Mouse (Mus musculus): ENCODE data around the gene Dusp5.

Dusp5 gene

DNA sequence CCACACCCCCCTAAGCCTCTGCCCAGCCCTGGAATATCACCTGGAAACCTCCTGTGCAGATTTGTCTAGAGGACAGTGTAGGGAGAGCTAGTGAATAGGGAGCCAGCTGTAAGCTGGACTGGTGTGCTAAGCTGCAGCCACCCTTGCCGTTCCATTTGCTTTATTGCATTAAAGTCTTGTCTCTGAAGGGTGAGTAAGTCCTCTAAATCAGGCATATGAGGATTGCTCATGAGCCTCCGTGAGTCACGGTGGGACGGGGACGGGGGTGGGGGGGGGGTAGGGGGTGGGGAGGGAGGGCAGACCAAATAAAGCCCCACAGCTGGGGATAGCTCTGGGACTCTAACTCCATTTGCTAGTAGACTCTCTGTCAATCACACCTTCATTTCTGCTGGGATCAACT is 14.7 kb downstream of the Dusp5 start:
- DNase-seq (ENCODE audit: low read depth, low spot score): no peak

DNA sequence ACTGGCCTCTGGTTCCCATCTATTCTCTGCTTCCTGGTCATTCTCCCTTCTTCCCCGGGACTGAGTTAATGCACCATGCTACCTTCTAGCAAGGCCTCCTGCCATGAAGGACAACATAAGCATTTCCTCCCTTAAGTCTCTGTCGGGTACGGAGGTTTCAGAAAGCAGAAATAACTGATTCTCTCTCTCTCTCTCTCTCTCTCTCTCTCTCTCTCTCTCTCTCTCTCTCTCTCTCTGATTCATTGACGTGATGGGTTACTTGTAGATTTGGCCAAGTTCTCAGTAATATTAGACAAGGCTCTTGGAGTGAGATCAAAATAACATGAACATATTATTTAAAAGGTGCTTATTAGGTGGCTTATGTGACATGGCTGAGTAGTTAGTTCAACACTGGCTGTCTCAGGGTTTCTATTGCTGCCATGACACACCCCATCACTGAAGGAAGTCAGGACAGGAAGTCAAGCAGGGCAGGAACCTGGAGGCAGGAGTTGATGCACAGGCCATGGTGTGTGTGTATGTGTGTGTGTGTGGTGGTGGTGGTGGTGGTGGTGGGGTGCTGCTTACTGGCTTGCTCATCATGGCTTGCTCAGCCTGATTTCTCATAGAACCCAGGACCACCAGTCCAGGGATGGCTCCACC is 16.1 kb downstream of the Dusp5 start:
- no peak for DNase-seq (ENCODE audit: low read depth, low spot score)

DNA sequence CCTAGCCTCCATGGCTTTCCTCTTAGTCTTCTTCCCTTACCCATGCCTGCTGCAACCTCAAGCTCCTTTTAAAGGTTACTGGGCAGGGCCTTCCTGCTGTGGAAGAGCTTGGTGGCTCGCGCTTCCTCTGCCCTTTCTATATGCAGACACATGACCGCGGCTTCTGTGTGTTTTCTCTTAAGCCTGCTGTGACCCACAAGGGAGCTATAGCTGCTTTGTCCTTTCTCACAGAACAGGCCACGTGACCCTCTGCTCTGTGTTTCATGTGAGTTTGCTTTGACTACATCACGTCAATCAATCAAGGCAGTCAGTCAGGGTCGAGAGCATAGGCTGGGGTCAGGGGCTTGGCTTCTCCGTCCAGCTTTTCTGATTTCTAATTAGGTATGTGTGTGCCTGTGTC is 18.7 kb downstream of the Dusp5 start:
- no peak for DNase-seq (ENCODE audit: low read depth, low spot score)

DNA sequence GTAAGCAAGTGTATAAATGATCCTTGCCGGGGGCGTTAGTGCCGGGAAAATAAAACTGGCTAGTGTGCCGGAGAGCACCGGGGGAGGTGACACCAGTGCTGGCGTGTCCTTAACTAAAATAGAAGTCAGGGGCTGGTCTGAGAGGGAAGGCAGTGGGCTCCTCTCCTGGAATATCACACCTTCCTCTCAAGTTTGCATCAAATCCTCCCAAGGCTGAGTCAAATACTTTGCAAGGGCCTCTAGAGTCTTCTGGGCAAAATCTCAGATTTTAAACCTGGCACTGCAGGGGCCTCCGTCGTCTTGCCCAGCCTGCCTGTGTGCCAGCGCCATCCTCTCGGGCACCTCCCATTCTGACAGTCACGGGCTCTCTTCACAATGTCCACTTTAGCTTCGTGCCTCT is 22.1 kb downstream of the Dusp5 start:
- no peak for DNase-seq (ENCODE audit: low read depth, low spot score)

DNA sequence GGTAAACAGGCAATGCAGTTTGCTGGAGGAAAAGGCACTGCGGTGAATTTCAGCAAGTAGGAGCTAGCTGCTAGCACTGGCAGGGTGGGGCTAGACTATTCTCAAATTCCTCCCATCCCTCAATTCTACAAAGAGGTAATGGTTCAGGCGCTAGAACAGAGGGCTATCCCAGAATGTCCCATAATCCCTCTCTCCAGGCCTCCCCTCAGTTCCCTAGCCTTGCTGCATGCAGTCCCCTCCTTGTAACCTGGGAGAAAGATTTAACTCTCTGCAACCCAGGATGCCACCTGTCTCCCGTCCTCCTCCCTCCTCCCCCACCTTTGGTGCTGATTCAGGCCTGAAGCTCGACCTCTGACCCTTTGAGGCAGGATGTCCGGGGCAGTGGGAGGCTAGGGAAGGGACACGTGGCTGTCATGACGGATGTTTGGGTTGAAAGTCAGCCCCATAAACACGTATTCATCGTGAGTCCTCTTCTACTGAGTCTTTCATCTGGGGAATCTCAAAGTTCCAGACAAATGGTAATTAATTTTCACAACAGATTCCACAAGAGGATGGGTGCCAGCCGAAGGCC is 23.4 kb downstream of the Dusp5 start:
- no peak for DNase-seq (ENCODE audit: low read depth, low spot score)

DNA sequence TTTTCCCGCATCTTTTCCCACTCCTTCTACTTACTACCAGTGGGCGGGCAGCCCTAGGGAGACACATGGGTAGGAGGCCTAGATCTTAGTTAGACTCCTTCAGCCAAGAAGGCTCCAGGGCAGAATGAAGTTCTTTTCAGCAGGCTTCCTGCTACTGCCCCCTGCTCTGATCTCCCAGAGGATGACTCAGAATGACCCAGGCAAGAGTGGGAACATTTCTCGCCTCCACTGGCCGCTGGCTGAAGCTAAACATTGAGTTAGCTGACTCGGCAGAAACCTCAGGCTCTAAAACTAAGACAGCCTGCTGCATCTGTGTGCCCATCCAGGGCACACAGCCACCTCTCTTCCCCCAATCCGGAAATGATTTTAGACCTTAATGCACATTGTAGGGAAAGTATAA is 23.9 kb downstream of the Dusp5 start:
- no peak for DNase-seq (ENCODE audit: low read depth, low spot score)

DNA sequence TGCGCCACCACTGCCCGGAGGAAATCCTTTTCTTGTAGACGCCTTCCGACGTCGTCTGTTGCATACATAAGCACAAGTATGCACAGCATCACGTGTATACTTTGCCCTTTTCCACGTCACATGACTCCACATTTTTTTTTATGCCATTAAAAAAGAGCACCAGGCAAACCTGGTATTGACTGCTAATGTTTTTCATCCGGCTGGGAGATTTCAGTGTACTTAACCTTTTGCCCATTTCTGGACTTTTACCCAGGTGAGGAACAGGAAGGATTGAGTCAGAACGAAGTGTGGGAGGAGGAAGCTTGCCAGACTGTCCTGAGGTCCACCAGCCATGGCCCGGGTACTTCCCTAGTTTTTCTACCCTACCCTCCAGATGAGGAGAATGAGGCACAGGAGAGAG is 25.5 kb downstream of the Dusp5 start:
- DNase-seq (ENCODE audit: low read depth, low spot score): no peak

DNA sequence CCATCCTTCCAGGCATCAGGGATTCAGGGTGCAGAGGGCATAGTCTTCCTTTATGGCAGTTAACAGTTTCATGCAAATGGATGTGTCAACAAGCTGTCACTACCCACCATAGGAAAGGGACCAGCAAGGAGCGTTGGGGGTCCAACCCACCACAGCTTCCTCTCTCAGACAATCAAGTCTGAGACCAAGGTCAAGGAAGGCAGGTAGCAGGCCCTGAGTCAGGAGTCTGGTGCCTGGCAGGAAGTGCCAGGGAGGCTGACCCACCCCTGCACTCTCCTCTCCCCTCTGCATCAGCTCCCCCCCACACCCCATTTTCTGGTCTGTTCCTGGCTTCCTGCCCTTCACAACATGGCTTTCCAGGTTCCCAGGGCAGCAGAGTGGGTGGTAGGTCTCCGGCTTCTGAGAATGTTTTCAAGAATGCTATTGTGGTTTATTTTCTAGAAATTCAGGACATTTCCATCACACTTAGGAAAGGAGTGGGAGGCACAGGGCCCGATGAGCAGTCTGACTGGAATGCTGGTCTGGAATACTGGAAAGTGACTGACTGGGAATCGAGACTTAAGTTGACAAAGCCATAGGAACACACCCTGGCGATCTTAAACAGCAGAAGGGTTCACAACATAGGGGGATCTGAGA is 26.2 kb downstream of the Dusp5 start:
- DNase-seq (ENCODE audit: low read depth, low spot score): no peak

DNA sequence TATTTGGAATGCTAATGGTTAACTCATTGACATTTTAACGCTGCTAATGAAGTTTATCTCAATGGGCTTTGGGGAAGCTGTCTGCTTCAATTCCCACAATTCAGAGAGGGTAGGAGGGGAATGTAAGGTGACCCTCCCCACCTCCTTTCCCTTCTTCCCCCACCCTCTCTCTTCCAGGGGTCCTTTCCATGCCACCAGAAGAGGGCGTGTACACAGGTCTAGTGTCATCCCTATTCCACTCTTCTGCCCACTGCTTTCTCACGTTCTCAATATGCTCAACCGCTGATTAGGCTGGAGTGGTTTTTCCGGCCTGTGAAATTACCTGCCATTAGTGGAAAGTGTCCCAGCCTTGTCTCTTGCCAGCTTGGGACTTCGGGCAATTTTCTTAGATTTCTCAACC is 27.9 kb downstream of the Dusp5 start:
- DNase-seq (ENCODE audit: low read depth, low spot score): no peak

DNA sequence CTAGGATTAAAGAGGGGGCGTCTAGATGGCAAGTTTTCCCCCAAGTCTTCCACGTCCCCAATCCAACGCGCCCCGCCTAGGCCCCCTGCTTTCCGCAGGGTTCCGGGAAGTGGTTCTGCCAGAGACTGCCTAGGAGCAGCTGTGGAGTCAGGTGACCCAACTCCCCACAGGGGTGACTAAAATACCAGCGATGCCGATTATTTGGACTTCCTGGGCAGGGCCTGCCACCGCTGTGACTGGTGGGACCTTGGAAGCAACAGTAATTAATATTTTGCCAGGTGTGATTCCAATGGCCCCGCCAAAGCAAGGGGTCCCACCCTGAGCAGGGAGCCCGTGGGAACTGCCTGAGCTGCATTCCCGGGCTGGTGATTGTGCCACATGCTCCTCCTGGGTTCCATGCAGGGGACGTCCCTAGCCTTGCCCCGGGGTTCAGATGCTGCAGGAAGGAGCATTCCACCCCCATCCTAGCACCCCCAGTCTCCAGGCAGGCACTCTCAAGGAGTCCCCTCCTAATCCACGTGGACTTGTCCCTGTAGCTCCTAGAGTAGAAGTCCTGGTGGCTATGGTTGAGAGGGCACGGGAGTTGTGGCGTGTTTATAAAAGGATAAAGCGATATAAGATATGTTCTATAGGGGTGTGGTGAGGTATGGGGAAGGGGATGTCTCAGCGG is 28.5 kb downstream of the Dusp5 start:
- no peak for DNase-seq (ENCODE audit: low read depth, low spot score)

DNA sequence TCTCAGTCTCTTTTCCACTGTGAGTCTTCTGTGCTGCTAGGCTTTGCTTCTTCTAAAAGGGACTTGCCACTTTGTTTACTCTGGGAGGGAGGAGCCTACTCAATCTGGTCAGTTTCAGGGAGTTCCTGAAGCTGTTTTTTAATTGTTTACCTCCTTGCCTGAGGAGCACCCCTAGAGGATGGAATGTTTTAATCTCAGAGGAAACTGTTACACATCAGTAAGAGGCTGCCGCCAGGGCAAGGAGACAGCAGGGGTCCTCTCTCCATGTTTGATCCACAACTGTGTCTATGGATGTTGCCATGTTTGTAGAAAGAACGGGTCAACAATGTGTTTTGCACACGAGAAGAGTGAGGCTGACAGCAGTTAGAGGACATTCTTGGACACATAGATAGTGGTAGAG is 31.5 kb downstream of the Dusp5 start:
- no peak for DNase-seq (ENCODE audit: low read depth, low spot score)

DNA sequence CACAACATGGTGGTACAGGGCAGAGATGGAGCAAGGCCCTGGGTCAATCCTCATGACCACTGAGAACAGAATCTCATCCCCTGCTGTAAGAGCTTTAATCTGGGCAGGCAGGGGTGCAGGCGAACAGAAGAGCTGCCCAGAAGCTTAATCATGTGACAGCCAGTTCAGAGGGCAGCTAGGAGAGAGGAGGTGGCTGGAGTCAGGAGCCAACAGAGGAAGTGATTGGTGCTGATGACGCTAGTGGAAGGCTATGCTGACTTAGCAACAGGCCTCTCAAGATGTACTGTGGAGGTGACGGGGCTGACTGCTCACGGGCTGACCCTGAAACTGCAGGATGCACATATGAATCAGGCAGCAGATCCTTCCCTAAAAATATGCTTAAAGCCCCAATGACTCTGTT is 35.3 kb downstream of the Dusp5 start:
- DNase-seq (ENCODE audit: low read depth, low spot score): no peak

DNA sequence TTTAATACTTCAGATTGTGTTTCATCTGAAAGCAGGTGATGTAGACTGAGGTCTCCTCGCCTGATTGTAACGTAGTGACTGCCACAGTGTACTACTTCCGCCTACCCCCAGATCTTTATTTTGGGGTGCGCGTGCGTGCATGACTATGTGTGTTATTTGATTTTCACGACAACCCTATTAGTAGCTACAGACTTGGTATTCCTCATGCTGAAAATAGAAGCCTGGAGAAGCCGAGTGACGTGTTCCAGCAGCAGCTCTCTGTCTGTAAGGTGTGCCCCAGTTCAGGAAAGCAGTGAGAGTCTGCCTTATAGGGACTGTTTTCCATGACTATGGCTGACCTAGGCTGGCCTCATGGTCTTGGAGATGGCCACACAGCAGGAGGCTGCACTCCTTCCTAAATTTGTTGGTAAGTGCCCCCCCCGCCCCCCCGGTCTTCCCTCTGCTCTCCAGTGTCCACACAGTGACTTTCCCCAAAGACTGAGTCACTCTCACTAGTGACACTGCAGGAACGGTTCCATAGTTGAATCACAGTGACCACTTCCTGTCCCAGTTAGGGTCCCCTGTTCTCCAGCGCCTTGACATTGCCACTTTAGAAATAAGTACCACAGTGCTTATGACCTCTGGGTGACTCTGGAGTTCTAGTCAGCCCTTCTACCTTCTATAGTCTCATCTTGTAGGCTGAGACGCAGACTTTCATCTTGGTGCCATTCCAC is 36.8 kb downstream of the Dusp5 start:
- DNase-seq (ENCODE audit: low read depth, low spot score): no peak

DNA sequence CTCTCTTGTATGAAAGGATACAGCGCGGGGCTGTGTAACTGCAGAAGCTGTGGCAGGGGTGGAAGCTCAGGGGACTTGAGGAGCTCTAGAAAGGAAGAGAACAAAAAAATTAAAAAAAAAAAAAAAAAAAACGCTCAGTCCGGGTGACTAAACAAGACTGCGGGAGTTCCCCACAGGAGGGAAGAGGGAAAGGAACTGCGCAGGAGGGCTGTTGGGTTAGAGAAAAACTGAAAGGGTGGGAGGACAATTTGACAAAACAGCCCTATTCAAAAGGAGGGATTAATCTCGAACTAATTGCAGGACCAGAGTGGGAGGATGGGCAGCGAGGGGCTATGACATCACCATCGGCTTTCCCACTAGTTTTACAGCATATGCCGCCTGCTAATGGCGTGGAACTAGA is 39.0 kb downstream of the Dusp5 start:
- no peak for DNase-seq (ENCODE audit: low read depth, low spot score)

DNA sequence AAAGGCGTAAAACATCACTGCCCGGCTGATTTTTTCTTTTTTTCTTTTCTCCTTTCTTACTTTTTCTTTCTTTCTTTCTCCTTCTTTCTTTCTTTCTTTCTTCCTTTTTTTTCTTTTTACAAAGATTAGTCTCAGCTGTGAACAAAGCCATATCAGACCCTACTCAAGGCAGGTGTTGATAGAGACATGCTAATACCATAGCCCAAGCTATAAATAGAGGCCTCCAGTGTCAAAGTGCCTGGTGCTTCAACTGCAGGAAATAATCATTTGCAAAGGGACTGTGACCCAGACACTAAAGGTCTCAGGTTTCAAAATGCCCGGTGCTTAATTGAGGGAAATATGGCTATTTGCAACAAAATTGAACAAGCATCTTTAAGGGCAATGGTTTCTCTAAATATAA is 39.6 kb downstream of the Dusp5 start:
- DNase-seq (ENCODE audit: low read depth, low spot score): no peak

DNA sequence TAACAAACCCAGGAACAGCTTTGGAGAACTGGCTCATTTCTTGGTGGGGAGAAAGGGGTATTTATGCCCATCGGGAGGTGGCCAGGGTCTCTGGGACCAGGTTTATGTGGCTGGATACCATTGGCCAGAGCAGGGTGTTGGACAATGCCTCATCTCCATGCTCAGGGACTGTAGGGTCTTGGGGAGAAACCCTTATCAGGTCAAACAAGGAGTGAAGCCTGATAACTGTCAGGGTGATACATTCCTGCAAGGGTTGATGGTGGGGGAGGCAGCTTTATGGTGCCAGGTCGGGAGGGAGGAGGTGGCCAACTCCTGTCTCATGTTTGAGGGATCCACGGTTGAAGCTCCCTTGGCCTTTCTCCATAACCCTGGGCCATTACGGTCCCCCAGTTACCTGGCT is 42.1 kb downstream of the Dusp5 start:
- no peak for DNase-seq (ENCODE audit: low read depth, low spot score)

DNA sequence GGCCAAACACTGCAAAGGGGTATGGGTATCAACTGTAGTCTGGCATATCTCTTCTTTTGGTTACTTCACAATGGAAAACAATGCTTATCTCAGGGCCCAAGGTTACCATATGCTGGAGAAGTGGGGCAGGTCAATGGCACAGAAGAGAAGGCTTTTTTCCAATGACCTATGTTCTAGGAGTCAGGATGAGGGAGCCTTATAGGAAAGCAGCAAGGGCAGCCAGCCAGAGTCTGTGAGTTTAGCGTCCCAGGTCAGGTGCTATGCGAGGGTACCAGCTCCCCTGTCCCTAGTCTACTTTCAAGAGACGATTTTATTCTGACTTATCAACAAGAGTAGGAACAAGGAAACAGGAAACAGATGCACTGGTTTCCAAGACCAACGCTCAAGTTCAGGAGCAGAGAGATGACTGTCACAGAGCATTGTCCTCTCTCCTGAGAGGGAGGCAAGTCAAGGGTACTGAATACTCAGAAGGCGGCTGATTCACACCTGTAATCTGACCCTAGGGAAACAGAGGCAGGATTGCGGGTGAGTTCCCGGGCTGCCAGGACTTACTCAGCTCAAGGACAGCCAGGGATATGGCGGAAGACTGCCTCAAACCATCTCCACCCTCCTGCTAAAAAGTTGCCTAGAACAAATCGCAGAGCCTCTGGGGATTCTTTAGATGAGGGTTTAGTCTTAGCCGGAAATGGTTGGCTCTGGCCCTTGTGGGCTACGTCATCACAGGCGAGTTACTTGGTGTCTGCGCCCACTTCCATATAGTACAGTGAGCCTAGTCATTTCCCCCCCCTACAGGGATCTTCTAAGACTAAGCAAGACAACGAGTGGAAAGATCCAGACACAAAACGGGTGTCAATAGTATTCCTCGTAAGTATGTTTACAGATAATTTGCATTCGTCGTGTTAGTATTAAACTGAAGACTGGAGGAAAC is 42.9 kb downstream of the Dusp5 start:
- DNase-seq (ENCODE audit: low read depth, low spot score): no peak

DNA sequence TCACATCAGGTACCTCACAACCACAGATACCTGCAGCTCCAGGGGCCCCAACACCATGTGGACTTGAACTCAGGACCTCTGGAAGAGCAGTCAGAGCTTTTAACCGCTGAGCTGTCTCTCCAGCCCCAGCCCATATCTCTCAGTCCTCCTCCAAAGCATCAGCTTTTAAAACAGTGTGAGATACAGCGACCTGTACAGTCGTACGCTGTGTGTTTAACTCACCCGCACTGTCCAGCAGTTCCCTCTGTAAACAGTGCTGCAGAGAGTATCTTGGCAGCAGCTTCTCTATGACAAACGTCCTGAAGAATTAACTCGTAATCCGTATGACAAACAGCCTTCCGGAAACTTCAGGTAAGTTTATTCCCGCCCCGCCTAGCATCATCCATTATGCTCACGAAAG is 43.7 kb downstream of the Dusp5 start:
- DNase-seq (ENCODE audit: low read depth, low spot score): no peak

DNA sequence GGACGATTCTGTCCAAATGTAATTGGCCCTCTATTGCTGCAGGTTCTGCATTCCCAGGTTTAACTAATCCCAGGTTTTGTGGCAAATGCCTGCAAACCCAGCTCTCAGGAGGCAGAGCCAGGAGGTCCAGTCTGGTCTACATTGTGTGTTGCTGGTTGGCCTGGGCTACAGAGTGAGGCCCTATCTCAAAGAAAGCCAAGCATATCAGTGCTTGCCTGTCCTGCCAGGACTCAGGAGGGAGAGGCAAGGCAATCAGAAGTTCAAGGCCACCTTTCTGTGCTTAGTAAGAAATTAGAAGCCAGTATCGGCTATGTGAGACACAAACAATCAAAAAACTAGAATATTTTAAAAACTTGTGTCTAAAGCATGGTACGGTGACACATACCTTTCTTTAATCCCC is 44.2 kb downstream of the Dusp5 start:
- no peak for DNase-seq (ENCODE audit: low read depth, low spot score)

DNA sequence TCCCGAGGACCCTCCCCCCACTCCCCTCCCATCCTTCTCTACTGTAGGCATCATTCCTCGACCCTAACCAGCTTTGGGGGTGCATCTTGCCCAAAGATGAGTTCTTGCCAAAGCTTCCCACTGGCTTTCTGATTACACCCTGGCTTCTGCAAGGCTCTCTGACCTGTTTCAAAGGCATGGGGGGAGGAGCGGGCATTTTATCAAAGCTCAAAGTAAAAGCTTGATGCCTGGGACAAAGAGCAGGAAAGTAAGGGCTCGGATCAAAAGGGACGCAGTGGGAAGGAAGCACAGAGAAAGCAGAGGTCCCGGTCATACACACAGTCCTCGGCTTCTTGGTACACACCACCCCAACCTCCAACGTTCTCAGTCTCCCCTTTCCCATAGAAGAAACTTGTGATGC is 45.2 kb downstream of the Dusp5 start:
- no peak for DNase-seq (ENCODE audit: low read depth, low spot score)

DNA sequence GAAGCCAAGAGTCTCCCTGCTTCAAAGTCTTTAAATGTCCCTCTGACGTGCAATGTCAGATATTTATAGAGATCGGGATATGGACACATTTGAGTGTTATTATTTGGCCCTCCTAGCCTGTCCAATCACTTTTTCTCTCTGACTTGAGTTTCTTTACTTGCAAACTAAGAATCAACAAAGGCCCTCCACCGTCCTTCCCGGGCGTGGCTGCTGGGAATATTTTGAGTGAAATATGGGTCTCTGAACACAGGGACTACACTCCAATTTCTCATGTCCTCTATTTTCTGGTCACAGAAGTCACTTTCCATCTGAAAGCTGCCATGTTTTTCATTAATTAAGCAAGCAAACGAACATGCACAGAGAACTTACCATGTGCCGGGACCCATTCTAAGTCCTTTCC is 45.6 kb downstream of the Dusp5 start:
- no peak for DNase-seq (ENCODE audit: low read depth, low spot score)
